19 mouse cellular contexts compared by ENCODE assay signal in the genomic region with DNA sequence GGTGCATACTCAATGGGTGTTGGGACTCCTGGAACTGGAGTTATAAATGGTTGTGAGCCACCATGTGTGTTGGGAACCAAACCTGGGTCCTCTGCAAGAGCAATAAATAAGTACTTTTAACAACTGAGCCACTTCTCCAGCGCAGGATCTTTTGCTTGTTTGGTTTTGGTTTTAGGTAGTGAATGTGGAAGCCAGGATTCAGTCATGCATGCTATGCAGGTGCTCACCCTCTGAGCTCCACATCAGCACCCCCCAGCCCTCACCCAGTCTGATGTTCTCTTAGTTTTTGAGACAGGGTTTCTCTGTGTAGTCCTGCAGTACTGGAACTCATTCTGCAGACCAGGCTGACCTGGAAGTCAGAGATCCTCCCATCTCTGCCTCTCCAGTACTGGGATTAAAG. TPM values are rescaled to one million over a fixed set of nuclear protein-coding genes. Genes with fewer than 3 reads are reported as not detected.
DNase-seq lines count a peak whose midpoint lies in the region; ATAC-seq and TF ChIP-seq lines count a peak whose summit lies in the region.
"Had no signal": no experiment of that assay in that cellular context is flagged by ENCODE, and none has a peak within 500 bp of the region (broad histone marks: within the 10 kb centered on the region; RNA-seq: fewer than 3 reads in every experiment).

No protein-coding gene starts in this region.

- peak overlapping the region; percentile 22 for H3K4me2 ChIP-seq in forebrain, embryonic 16.5 days (ENCODE audit: low read length)
- no peak overlapping the region for H3K4me2 ChIP-seq in midbrain, embryonic 15.5 days
- H3K4me2 ChIP-seq: heart, embryonic 11.5 days; liver, embryonic 12.5 days; lung, embryonic 14.5 days had no signal

- peak overlapping the region; percentile 34 for H3K27ac ChIP-seq in layer of hippocampus, adult 2 months
- 0 out of 2 replicates have a peak overlapping the region, but pooled peaks have one; percentile 22 for H3K27ac ChIP-seq in embryonic facial prominence, embryonic 10.5 days (replicated peaks)
- H3K27ac ChIP-seq in forebrain, embryonic 16.5 days (ENCODE audit: low read length): peak overlapping the region; percentile 50; the same call in 1 of the 2 replicates
- H3K27ac ChIP-seq in midbrain, embryonic 15.5 days: 0 out of 2 replicates have a peak overlapping the region, but pooled peaks have one; percentile 60
- H3K27ac ChIP-seq: liver, embryonic 12.5 days; macrophage had no signal

- no peaks in the 10 kb centered on the region; the same call in 1 of the 2 replicates for H3K27me3 ChIP-seq in embryonic facial prominence, embryonic 10.5 days (replicated peaks; ENCODE audit: low read depth, poor library complexity, severe bottlenecking)
- H3K27me3 ChIP-seq in forebrain, embryonic 16.5 days (replicated peaks; ENCODE audit: control insufficient read depth, insufficient read depth, low read length): no peaks in the 10 kb centered on the region
- H3K27me3 ChIP-seq in midbrain, embryonic 15.5 days (replicated peaks): no peaks in the 10 kb centered on the region

- 87% methylated on average over 1 of the region's 1 CpGs for WGBS in embryonic facial prominence, embryonic 10.5 days
- 70% methylated on average over 1 of the region's 1 CpGs for WGBS in forebrain, embryonic 16.5 days
- 68% methylated on average over 1 of the region's 1 CpGs for WGBS in midbrain, embryonic 15.5 days

- no peaks in the 10 kb centered on the region for H3K9me3 ChIP-seq in embryonic facial prominence, embryonic 10.5 days
- H3K9me3 ChIP-seq in forebrain, embryonic 16.5 days (ENCODE audit: control insufficient read depth, low read length): no peaks in the 10 kb centered on the region
- H3K9me3 ChIP-seq in midbrain, embryonic 15.5 days: no peaks in the 10 kb centered on the region
- H3K9me3 ChIP-seq: G1E; liver, embryonic 12.5 days had no signal

- no peak overlapping the region for H3K4me3 ChIP-seq in layer of hippocampus, adult 2 months
- H3K4me3 ChIP-seq in embryonic facial prominence, embryonic 10.5 days: no peak overlapping the region
- H3K4me3 ChIP-seq in forebrain, embryonic 16.5 days (replicated peaks; ENCODE audit: low read length): no peak overlapping the region
- no peak overlapping the region for H3K4me3 ChIP-seq in midbrain, embryonic 15.5 days
- H3K4me3 ChIP-seq: liver, embryonic 12.5 days had no signal

- TF ChIP-seq CTCF in layer of hippocampus, adult 2 months (conservative IDR thresholded peaks at IDR 0.05): no peak

- peaks cover 26% of the 10 kb centered on the region for H3K36me3 ChIP-seq in embryonic facial prominence, embryonic 10.5 days (replicated peaks)
- H3K36me3 ChIP-seq in forebrain, embryonic 16.5 days (ENCODE audit: control insufficient read depth, insufficient read depth): no peaks in the 10 kb centered on the region
- H3K36me3 ChIP-seq in midbrain, embryonic 15.5 days (replicated peaks): no peaks in the 10 kb centered on the region
- H3K36me3 ChIP-seq: G1E had no signal

- no peak for ATAC-seq in forebrain, embryonic 16.5 days
- ATAC-seq in midbrain, embryonic 15.5 days (replicated peaks): no peak
- ATAC-seq: liver, embryonic 12.5 days had no signal

- H3K9ac ChIP-seq in forebrain, embryonic 16.5 days (replicated peaks; ENCODE audit: low read depth, low read length): no peak overlapping the region
- no peak overlapping the region for H3K9ac ChIP-seq in midbrain, embryonic 15.5 days
- H3K9ac ChIP-seq: liver, embryonic 12.5 days; lung, embryonic 14.5 days had no signal

- no peak for DNase-seq in layer of hippocampus, adult 2 months (ENCODE audit: low spot score in 2 of 2)
- no peak for DNase-seq in layer of hippocampus, adult 18-20 months (ENCODE audit: low spot score in 2 of 2)
- no peak for DNase-seq in embryonic facial prominence, embryonic 10.5 days (ENCODE audit: low spot score)
- DNase-seq in gastrocnemius, postnatal 36 days: no peak
- no peak for DNase-seq in adrenal gland, adult 2 months
- DNase-seq in lung, postnatal 25 days (ENCODE audit: low spot score): no peak
- DNase-seq: cerebellum, adult 11 months; cerebellum, postnatal 14 days; embryo, embryonic 11 days; gastrocnemius, postnatal 10 days; lung, embryonic 14.5 days; right cerebral cortex, adult 18-20 months; thymus, postnatal 14 days had no signal

- H3K4me1 ChIP-seq in embryonic facial prominence, embryonic 10.5 days: peaks cover 79% of the 10 kb centered on the region
- H3K4me1 ChIP-seq in forebrain, embryonic 16.5 days (replicated peaks; ENCODE audit: control insufficient read depth, insufficient read depth, low read length): peaks cover 50% of the 10 kb centered on the region
- peaks cover 42% of the 10 kb centered on the region for H3K4me1 ChIP-seq in midbrain, embryonic 15.5 days

- intact Hi-C loops in gastrocnemius, postnatal 36 days (cut with DNase I): no loop called here

RNA-seq across cellular contexts. Expression of a gene that starts 8.3 kb away (rescaled TPM):
- 10 to 100 TPM; 23.2 to 31.1 TPM for total RNA-seq in layer of hippocampus, adult 2 months (2021)
- 10 to 100 TPM; 23.6 to 28.3 TPM for total RNA-seq in layer of hippocampus, adult 18-20 months (2021)
- polyA plus RNA-seq in embryonic facial prominence, embryonic 10.5 days (2016; fragmentation: Nextera tagmentation; extraction: Ambion mirVana): 28.2 and 39.6 TPM in 2 replicates
- 41.4 and 41.8 TPM in 2 replicates for polyA plus RNA-seq in forebrain, embryonic 16.5 days (2015; fragmentation: Nextera tagmentation; extraction: Ambion mirVana)
- polyA plus RNA-seq in midbrain, embryonic 15.5 days (2015; fragmentation: Nextera tagmentation; extraction: Ambion mirVana): 20.7 and 21.7 TPM in 2 replicates
- total RNA-seq in gastrocnemius, postnatal 36 days (2021): 1 to 10 TPM; 2.4 to 2.8 TPM
- 100 to 1,000 TPM; 144 to 151 TPM for total RNA-seq in adrenal gland, adult 2 months (2021)
- polyA plus RNA-seq in adrenal gland, adult 2 months (2012; rRNA removed): 35.2 and 41.9 TPM in 2 replicates

Comparison
In these comparisons a context has a peak if more than half of its experiments do, and no peak if none do; other contexts are left out.
1. RNA of a gene that starts 8.3 kb away (total RNA-seq): 144 to 151 TPM in adrenal gland, adult 2 months, 23.2 to 31.1 TPM in layer of hippocampus, adult 2 months and 23.6 to 28.3 TPM in layer of hippocampus, adult 18-20 months; 2.4 to 2.8 TPM in gastrocnemius, postnatal 36 days; every median in the first group is over 4 times any median in the second.
2. Peak in every context shown above with its lines, with median percentiles within 50 percentile points of each other: H3K27ac ChIP-seq.